Mouse (Mus musculus): ENCODE measurements around the gene Lif.

Lif gene

DNA sequence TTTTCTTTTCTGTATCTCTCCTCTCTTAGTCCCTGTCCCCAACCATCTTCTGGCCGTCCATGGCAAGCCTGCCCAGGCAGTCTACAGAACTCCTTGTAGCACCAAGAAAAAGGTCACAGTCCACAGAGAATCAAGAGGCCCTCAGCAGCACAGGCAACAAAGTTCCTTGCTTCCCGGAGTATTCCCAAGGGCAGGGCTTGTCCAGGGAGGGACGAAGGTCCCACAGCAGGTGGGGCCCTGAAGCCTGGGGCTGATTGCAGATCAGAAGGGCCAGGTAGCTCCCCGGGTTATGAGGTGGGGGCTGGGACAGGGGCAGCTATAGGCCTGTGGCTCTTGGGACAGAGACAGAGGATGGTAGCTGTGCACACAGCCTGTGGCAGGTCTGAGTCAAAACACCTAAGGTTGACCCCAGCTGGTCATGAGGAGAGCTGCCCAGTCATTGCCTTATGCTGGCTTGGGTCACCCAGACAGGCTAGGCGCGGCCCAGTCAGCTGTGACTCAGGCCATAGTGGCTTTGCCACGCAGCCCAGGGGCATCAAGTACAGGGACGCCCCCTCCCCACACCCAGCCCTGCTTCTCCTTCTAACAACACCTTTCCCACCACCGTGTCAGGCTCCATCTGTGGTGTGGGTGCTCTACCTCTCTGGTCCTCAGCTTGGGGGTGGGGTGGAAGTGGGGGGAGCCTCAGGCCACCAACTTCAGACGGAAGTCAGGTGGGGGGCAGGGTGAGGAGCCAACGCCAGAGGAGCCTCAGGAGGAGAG, at the start of gene Lif:
Gene Lif, plus strand, starts transcription at position 712 of the 762 bp plus-strand sequence.
- DNase-seq (ENCODE audit: low spot score in 2 of 2), result no peak

- DNase-seq (ENCODE audit: low spot score in 2 of 2), result no peak
These were observed 49.7 kb upstream of the Lif start for GRCm38 (mm10) chr11:4207655-4208054.

DNA sequence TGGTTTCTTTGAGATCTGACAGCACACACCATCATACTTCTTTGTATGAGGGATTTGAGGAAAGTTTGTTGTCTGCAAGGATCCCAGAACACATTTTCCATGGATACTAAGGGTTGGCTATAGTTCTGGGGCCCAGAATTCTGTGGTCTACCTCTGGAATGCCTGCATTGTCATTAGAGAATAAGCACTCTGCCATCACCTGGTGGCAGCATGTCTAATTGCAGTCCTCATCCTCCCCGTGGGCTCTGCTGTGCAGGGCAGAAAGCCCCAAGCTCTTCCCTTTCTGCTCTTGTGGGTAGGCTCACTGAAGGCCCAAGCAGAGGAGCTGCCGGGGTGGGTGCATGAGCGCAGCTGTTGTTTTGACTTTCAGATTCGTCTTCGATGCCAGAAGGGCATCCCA, 47.8 kb upstream of the Lif start:
- DNase-seq (ENCODE audit: low spot score in 2 of 2), result no peak

DNA sequence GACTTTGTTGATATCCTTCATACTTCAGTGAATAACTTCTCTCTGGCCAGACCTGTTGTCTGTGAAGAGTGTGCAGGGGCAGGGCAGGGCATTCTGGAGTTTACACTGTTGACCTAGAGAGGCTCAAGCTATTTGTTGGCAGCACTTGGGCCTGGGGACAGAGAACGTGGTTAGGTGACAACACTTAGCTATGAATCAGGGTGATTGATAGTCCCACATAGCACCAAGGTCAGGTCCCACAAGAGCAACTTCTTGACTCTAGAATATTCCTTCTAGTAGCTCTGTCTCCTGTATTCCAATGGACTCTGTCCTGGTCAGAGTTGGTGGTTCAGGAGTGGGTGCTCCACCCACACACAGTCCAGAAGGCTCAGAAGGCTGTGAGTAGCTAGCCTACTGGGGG, 46.6 kb upstream of the Lif start:
- DNase-seq (ENCODE audit: low spot score in 2 of 2), result no peak

- no peak for DNase-seq (ENCODE audit: low spot score in 2 of 2)
These were observed 44.2 kb upstream of the Lif start for GRCm38 (mm10) chr11:4213107-4213506.

GRCm38 (mm10) chr11:4214572-4214971, 42.8 kb upstream of the Lif start:
- no peak for DNase-seq (ENCODE audit: low spot score in 2 of 2)

- no peak for DNase-seq (ENCODE audit: low spot score in 2 of 2)
These were observed 42.3 kb upstream of the Lif start for GRCm38 (mm10) chr11:4215061-4215460.

DNA sequence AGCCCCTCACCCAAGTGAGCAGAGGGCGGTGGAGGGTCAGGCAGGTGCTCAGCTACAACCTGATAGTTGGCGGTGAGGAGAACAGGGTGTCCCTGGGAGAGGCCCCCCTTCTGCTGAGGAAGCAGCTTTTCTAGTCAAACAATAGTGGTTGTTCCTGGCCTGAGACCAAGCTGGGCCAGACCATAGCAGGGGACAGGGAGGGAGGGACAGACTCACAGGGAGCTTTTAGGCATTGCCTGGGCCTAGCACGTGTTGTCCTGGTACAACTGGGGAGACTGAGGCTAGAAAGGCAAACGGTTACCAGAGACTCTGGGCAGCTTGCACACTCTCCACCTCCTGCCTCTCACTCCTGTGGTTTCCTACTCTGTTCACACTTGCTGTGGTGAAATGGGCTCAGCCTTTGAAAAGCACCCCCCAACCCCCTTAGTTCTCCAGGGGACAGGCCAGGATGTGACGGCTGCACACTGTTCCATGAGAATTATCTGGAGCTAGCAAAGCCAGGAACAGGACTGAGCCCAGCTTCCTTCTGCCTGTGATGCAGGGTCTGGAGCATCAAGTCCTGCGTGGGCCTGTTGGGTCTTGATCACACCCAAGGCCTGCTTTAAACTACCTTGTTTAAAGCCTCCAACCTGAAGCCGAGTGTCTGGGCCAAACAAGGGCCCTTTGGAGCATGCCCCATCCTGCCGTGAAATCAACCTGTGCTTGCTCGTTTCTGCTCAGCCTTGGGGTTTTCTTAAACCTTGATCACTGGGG, 40.9 kb upstream of the Lif start:
- DNase-seq (ENCODE audit: low spot score in 2 of 2), result peak in 1 of 2 experiments; percentile 56

- peak; percentile 87 to 91 for DNase-seq (ENCODE audit: low spot score in 2 of 2)
These were observed 39.3 kb upstream of the Lif start, which contains the start of gene Castor1 for GRCm38 (mm10) chr11:4217914-4218629. TSS of gene Castor1 (plus strand) at chr11:4218225.

DNA sequence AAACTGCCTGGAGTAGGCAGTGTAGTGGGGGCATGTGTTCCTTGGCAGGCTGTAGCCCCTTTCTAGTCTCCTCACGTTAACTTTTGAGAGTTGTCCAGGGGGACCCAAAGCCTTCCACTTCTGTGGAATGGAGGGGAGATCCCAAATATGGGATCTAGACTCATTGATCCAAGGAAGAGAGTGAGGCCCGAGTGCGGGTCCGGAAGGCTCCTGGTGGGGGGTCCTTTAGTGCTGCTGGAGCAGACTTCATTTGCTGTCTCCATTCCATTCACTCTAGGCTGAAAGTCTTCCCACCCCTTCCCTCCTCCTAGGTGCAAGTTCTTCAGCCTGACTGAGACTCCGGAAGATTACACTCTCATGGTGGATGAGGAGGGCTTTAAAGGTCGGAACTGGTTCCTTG, 38.7 kb upstream of the Lif start:
- DNase-seq (ENCODE audit: low spot score in 2 of 2), result no peak

GRCm38 (mm10) chr11:4219317-4219751, 38.0 kb upstream of the Lif start:
- DNase-seq (ENCODE audit: low spot score in 2 of 2), result peak in 1 of 2 experiments; percentile 76

GRCm38 (mm10) chr11:4219908-4220307, 37.4 kb upstream of the Lif start:
- DNase-seq (ENCODE audit: low spot score in 2 of 2), result no peak

GRCm38 (mm10) chr11:4220443-4221400, 36.6 kb upstream of the Lif start:
- DNase-seq (ENCODE audit: low spot score in 2 of 2), result peak in 1 of 2 experiments; percentile 76

DNA sequence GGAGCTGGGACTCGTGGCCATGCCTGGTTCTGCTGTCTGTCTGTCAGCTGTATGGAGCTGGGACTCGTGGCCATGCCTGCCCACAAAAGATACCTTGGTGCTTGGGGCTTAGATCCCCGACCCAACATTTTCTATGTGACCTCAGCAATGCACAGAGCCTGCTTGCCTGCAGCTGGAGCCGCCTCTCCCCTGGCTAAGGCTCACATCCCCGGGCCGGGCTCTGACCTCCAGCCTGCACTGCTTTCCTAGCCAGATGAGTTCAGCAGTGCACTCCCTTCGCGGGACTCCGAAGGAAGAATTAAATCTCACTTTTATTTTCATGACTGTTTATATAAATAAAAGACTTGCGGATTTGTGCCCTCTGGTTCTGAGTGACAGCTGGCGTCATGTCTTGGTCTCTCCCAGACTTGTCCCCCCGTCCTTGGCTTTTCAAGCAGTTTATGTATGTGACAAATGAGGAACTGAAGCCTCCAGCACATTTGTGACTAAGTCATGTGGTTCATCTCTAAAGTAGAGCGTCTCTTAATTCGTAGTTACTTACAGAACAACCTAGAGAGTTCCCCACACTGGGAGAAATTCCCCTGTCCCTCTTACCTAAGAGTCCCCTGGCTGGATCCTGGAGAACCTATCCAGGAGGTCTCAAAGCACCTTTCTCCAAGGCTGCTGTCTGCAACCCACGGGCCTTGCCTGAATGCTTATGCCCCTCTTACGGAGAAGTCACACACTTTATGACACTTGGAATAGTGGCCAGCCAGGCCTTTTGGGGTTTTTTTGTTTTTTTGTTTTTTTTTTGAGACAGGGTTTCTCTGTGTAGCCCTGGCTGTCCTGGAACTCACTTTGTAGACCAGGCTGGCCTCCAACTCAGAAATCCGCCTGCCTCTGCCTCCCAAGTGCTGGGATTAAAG, 35.1 kb upstream of the Lif start:
- no peak for DNase-seq (ENCODE audit: low spot score in 2 of 2)

GRCm38 (mm10) chr11:4223393-4224188, 33.8 kb upstream of the Lif start:
- no peak for DNase-seq (ENCODE audit: low spot score in 2 of 2)

- DNase-seq (ENCODE audit: low spot score in 2 of 2), result no peak
These were observed 33.1 kb upstream of the Lif start for GRCm38 (mm10) chr11:4224223-4224622.

GRCm38 (mm10) chr11:4226569-4227325, 30.6 kb upstream of the Lif start:
- no peak for DNase-seq (ENCODE audit: low spot score in 2 of 2)

DNA sequence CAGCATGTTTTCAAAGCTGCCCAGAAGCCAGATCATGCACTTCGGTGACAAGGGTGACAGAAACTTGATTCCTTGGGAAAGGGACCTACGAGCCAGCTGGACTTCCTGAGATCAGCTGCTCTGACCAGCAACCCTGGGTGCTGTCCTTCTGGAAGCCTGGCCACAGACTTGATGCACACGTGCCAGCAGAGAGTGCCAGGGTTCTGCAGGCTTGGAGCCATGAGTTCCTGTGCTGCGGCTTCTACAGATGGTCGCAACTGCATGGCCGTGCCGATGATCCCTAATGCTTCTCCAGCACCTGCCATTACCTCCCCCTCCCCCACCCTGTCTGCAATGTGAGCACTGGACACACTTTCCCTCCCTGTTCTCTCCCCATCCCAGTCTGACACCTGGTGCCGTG, 28.9 kb upstream of the Lif start:
- no peak for DNase-seq (ENCODE audit: low spot score in 2 of 2)

DNA sequence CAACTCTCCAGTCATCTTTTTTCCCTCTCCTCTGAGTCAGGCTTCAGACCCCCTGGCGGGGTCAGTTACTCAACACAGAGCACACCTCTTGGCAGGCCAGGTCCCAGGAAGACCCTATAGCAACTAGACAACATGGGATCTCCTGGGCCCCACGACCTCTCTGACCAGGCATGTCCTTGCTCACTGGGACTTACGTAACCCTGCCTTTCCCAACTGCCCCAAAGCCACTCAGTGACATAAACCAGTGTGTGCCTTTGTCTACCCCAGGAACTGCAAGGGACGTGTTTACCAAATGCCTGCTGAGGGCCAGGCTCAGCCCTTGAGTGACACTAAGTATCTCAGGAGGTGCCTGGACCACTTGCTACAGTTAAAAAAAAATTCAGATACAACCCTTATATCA, 27.5 kb upstream of the Lif start:
- no peak for DNase-seq (ENCODE audit: low spot score in 2 of 2)

Data from urinary bladder, adult 18-20 months (tissue).